Mouse (Mus musculus) G1E (cell line): Measurements from ENCODE around the gene Ltb4r1. TPM values are rescaled to one million over a fixed set of nuclear protein-coding genes. Genes with fewer than 3 reads are reported as not detected.

Experiments used
- ATAC-seq: 2 replicates; pipeline ENCODE4 v1.8.0; 2016; ENCODE audit warnings: mild to moderate bottlenecking; ENCODE audit not compliant: insufficient number of reproducible peaks, poor library complexity, low FRiP score, severe bottlenecking; ENCODE audit errors: extremely low read depth
- DNase-seq: peaks from one replicate; pipeline ENCODE4 v3.0.0; 2012; ENCODE audit warnings: low spot score
- H3K27me3 ChIP-seq: 2 replicates; pipeline ENCODE4 v1.6.1; 2012; ENCODE audit warnings: mild to moderate bottlenecking, low read length, inconsistent platforms; ENCODE audit not compliant: insufficient read depth
- H3K36me3 ChIP-seq: replicated peaks from 2 replicates; pipeline ENCODE3; 2012; ENCODE audit warnings: mild to moderate bottlenecking, inconsistent platforms
- H3K4me1 ChIP-seq: 2 replicates; pipeline ENCODE4 v1.6.1; 2012; ENCODE audit warnings: low read depth, low read length, inconsistent platforms, mixed read lengths; ENCODE audit not compliant: insufficient read depth
- H3K4me3 ChIP-seq: 2 replicates; pipeline ENCODE4 v1.5.1; 2012; ENCODE audit warnings: low read depth, mild to moderate bottlenecking, inconsistent platforms, low read length, moderate library complexity, mixed read lengths
- H3K9me3 ChIP-seq: replicated peaks from 2 replicates; pipeline ENCODE4 v1.6.1; 2012; ENCODE audit warnings: inconsistent platforms
- CTCF ChIP-seq: IDR thresholded peaks from 2 replicates; pipeline ENCODE4 v1.5.1; 2012; ENCODE audit warnings: low read depth, low read length, inconsistent platforms, mixed read lengths
- GATA1 ChIP-seq: IDR thresholded peaks from 2 replicates; pipeline ENCODE4 v1.6.1; 2012; ENCODE audit warnings: borderline replicate concordance, low read length, inconsistent platforms, mixed read lengths
- GATA2 ChIP-seq: IDR thresholded peaks from 2 replicates; pipeline ENCODE4 v1.6.1; 2012; ENCODE audit warnings: low read depth, low read length, inconsistent platforms, borderline replicate concordance
- POLR2AphosphoS5 ChIP-seq: IDR thresholded peaks from 2 replicates; pipeline ENCODE4 v1.6.1; 2012; ENCODE audit warnings: low read depth, low read length, inconsistent platforms; ENCODE audit not compliant: insufficient replicate concordance
- TAL1 ChIP-seq: conservative IDR thresholded peaks from 2 replicates; pipeline ENCODE4 v1.6.1; 2012; ENCODE audit warnings: low read depth, low read length, inconsistent platforms, mixed read lengths
- polyA plus RNA-seq: library from polyadenylated mRNA; stranded (reverse); fragments of >175 nt; gene quantifications from 2 replicates; pipeline ENCODE4 v1.2.3, GENCODE M21; 2012
- total RNA-seq, 2 experiments: library from RNA; stranded (forward) in 1 of 2; stranded (reverse) in 1 of 2; fragments of 200-1000 nt in 1 of 2; fragments of >200 nt in 1 of 2; fragmentation: Nextera tagmentation in 1 of 2; gene quantifications; 2 replicates each; pipeline ENCODE4 v1.2.3; 2014 to 2017

The Ltb4r1 gene
- total RNA-seq (2014; fragmentation: Nextera tagmentation) (0.53 TPM in 1 of 2 replicates, not detected in the other), total RNA-seq (2017) (0.11 and 0.17 TPM in 2 replicates), polyA plus RNA-seq (1.0 and 1.2 TPM in 2 replicates)

DNA sequence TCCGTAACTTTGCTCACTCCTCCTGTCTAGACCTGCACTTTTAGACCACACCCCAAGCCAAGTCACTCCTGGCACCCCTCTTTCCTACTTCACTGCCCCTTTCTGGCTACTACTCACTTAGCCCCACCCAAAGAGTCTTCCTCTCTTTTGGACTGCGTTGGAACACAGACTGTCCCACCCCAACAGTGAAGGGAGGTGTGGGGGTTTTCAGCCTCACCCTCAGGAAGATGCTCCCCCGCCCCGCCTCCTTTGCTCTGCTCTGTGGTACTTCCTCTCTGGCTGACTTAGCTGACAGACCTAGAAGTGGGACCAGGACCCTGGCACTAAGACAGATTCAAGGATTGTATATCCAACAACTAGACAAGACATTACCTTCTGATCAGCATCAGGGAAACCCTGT, at the start of gene Ltb4r1:
Ltb4r1 (plus strand) TSS at position 267 of the 400 bp plus-strand sequence.
- no peak for TF ChIP-seq GATA2
- no peak for TF ChIP-seq POLR2AphosphoS5
- no peak for TF ChIP-seq CTCF
- TF ChIP-seq GATA1 = no peak
- no peak for TF ChIP-seq TAL1
- ATAC-seq = no peak
- DNase-seq = peak; percentile 38

DNA sequence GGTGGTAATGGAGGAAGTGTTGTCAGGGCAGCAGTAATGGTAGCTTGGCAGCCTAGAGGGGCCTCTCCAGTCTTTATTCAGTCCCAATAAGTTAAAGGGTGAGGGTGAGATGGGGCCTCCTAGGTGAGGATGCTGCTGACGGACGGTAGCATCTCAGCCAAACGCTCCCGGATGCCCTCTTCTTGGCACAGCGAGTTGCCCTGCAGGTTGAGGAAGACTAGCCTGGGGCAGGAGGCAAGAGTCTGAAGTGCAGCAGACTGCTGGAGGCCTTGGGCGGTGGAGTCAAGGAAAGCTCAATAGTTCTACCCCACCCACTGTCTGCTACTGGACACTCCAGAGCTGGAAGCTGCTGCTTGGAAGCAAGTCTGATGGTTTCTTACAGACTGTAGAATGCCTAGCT, 49.5 kb upstream of the Ltb4r1 start:
- H3K4me3 ChIP-seq = no peak overlapping the region
- ATAC-seq (no peak), DNase-seq (no peak)
- H3K36me3 ChIP-seq = peaks cover 61% of the 10 kb centered on the region
- peaks cover 69% of the 10 kb centered on the region for H3K4me1 ChIP-seq
- H3K27me3 ChIP-seq = no peaks in the 10 kb centered on the region
- no peaks in the 10 kb centered on the region for H3K9me3 ChIP-seq
- TF ChIP-seq GATA1 (no peak), POLR2AphosphoS5 (no peak), TAL1 (no peak), GATA2 (no peak), CTCF (no peak)

More for the DNA sequence above, at the start of gene Ltb4r1:
- peaks cover 85% of the 10 kb centered on the region for H3K4me1 ChIP-seq
- peak within 1 kb of the TSS; percentile 42; the same call in 1 of the 2 replicates for H3K4me3 ChIP-seq
- peaks cover 10% of the 10 kb centered on the region for H3K9me3 ChIP-seq
- H3K27me3 ChIP-seq = peaks cover 7% of the 10 kb centered on the region; the same call in 1 of the 2 replicates
- peaks cover 5% of the 10 kb centered on the region for H3K36me3 ChIP-seq

DNA sequence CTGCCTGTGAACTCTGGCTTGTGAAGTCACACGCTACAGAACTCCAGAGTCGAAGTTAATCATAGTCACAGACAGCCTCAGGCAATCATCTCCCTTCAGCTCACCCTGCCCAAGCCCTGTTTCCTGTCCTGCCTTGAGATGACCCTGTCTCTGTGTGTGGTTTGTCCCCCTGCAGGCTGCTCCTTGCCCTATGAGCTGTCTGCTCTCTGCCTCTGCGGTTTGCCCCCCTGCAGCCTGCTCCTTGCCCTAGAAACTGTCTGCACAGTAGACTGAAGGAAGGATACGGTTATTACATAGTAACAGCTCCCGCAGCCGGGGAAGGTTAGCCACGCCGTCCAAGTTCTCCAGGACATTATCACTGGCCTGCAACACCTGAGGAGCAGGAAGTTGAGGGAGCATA, 48.9 kb upstream of the Ltb4r1 start:
- Histone ChIP-seq H3K4me1 (peaks cover 67% of the 10 kb centered on the region), H3K4me3 (no peak overlapping the region), H3K9me3 (no peaks in the 10 kb centered on the region), H3K36me3 (peaks cover 56% of the 10 kb centered on the region), H3K27me3 (no peaks in the 10 kb centered on the region)
- TF ChIP-seq POLR2AphosphoS5 (no peak), GATA2 (no peak), GATA1 (no peak), TAL1 (no peak), CTCF (no peak)
- DNase-seq (no peak), ATAC-seq (no peak)

DNA sequence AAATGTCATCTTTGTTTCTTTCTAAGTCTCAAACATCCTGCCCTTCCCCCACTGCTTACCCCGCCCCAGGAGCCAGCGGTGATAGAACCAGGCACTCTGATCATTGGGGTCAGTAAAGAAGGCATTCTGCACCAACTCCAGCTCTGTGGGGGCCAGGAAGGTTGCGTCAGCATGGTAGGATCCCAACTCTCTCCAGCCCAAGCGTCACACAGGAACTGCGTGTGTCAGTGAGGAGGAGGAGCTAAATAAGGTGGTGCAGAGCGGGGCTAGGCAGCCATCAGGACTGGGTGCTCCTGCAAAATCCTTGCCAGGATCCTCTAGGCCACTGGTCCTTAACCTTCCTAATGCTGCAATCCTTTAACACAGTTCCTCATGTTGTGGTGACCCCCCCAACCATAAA, 46.0 kb upstream of the Ltb4r1 start:
- Histone ChIP-seq H3K27me3 (no peaks in the 10 kb centered on the region), H3K4me3 (no peak overlapping the region), H3K4me1 (peaks cover 65% of the 10 kb centered on the region), H3K36me3 (peaks cover 56% of the 10 kb centered on the region), H3K9me3 (no peaks in the 10 kb centered on the region)
- DNase-seq (no peak), ATAC-seq (no peak)
- TF ChIP-seq GATA1 (no peak), CTCF (no peak), TAL1 (no peak), GATA2 (no peak), POLR2AphosphoS5 (no peak)

DNA sequence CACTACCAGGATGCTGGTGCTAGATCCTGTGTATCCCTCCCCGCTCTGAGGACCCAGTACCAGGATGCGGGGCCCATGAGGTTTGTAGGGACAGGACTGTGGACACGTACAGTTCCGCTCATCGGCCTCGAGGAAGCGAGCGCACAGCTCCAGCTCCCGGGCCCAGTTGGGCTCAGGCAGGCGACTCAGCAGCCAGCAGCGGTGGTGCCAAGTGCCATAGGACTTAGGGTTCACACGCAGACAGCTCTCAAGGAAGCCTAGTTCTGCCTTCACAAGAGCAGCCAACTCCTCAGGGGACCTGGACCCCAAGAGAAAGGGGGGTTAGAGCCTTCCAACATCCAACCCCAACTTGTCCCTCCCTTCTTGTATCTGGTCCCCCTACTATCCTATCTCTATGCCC, 45.1 kb upstream of the Ltb4r1 start:
- ATAC-seq (no peak), DNase-seq (no peak)
- peaks cover 64% of the 10 kb centered on the region for H3K4me1 ChIP-seq
- no peak overlapping the region for H3K4me3 ChIP-seq
- peaks cover 54% of the 10 kb centered on the region for H3K36me3 ChIP-seq
- H3K9me3 ChIP-seq = no peaks in the 10 kb centered on the region
- H3K27me3 ChIP-seq = no peaks in the 10 kb centered on the region
- TF ChIP-seq GATA1 (no peak), POLR2AphosphoS5 (no peak), TAL1 (no peak), CTCF (no peak), GATA2 (no peak)

DNA sequence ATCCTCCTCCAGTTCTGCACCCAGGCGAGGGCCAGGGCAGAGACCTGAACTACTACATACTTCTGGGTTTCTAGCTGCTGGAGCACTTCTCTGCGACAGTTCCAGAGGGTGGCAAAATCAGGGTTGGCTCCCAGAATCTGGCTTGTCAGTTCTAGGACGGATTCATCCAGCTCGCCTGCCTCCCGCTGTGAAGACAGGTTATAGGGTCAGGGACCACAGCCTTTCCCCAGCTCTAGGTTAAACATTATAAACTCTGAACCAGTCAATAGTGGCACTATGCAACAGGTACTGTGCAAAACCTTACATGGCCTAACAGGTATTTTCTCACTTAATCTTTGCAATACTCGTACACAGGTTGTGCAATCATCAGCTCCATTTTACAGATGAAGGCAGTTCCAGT, 44.7 kb upstream of the Ltb4r1 start:
- H3K4me1 ChIP-seq = peaks cover 64% of the 10 kb centered on the region

More for the DNA sequence above, 44.7 kb upstream of the Ltb4r1 start:
- Histone ChIP-seq H3K9me3 (no peaks in the 10 kb centered on the region), H3K4me3 (peak overlapping the region; percentile 88), H3K27me3 (no peaks in the 10 kb centered on the region), H3K36me3 (peaks cover 51% of the 10 kb centered on the region)
- no peak for TF ChIP-seq TAL1
- no peak for TF ChIP-seq GATA1
- no peak for TF ChIP-seq CTCF
- no peak for TF ChIP-seq GATA2
- TF ChIP-seq POLR2AphosphoS5 = no peak
- ATAC-seq = no peak
- no peak for DNase-seq
